Mouse (Mus musculus) hindbrain, embryonic 14.5 days (tissue): ENCODE results near the gene Dhx57. TPM values are rescaled to one million over a fixed set of nuclear protein-coding genes. Genes with fewer than 3 reads are reported as not detected.
"Not testable (repeated sequence)": the region's sequence is repeated elsewhere in the genome, so short reads cannot be mapped to it uniquely, and the experiment has no call there.

Experiments used
- ATAC-seq: fragments of 200-750 bp; cut with Nextera tagmentation; 2 replicates; pipeline ENCODE4 v1.8.0; 2017; ENCODE audit warnings: moderate number of reproducible peaks, mild to moderate bottlenecking, moderate TSS enrichment, moderate library complexity; ENCODE audit not compliant: low FRiP score
- DNase-seq: peaks from one replicate; pipeline ENCODE4 v3.0.0-alpha.2; 2015; ENCODE audit warnings: low spot score
- H3K27ac ChIP-seq: fragments of 300-500 bp; sonication (generic); 2 replicates; pipeline ENCODE4 v1.5.1; 2014; ENCODE audit warnings: mild to moderate bottlenecking, moderate library complexity
- H3K27me3 ChIP-seq: fragments of 300-500 bp; sonication (generic); 2 replicates; pipeline ENCODE4 v1.6.1; 2014; ENCODE audit warnings: mild to moderate bottlenecking, low read length, mixed read lengths; ENCODE audit not compliant: control insufficient read depth, insufficient read depth
- H3K36me3 ChIP-seq: fragments of 300-500 bp; sonication (generic); replicated peaks from 2 replicates; pipeline ENCODE4 v1.6.1; 2014; ENCODE audit not compliant: control insufficient read depth, insufficient read depth
- H3K4me1 ChIP-seq: fragments of 300-500 bp; sonication (generic); replicated peaks from 2 replicates; pipeline ENCODE4 v1.6.1; 2014; ENCODE audit warnings: antibody characterized with exemption, low read length, mixed read lengths; ENCODE audit not compliant: control insufficient read depth, insufficient read depth
- H3K4me2 ChIP-seq: fragments of 300-500 bp; sonication (generic); replicated peaks from 2 replicates; pipeline ENCODE4 v1.6.1; 2014; ENCODE audit warnings: mild to moderate bottlenecking, moderate library complexity
- H3K4me3 ChIP-seq: fragments of 300-500 bp; sonication (generic); replicated peaks from 2 replicates; pipeline ENCODE4 v1.5.1; 2014; ENCODE audit warnings: mild to moderate bottlenecking, low read length
- H3K9ac ChIP-seq: fragments of 300-500 bp; sonication (generic); 2 replicates; pipeline ENCODE4 v1.6.1; 2014
- H3K9me3 ChIP-seq: fragments of 300-500 bp; sonication (generic); 2 replicates; pipeline ENCODE4 v1.6.1; 2016; ENCODE audit warnings: low read length; ENCODE audit not compliant: control insufficient read depth
- WGBS: fragments of 180-500 bp; shearing (Covaris S2); extraction: QIAGEN DNeasy Blood & Tissue Kit; methylation state at CpG from one replicate; pipeline ENCODE4 v1.1.7; 2014; 5-methylcytosine and 5-hydroxymethylcytosine counted together
- polyA plus RNA-seq: library from polyadenylated mRNA; unstranded; fragments of >200 nt; fragmentation: Nextera tagmentation; extraction: Ambion mirVana; gene quantifications from 2 replicates; pipeline ENCODE4 v1.2.1, GENCODE M21; 2014

Dhx57 gene
- polyA plus RNA-seq, 1 experiment from 2014 or later = 51.3 TPM

DNA sequence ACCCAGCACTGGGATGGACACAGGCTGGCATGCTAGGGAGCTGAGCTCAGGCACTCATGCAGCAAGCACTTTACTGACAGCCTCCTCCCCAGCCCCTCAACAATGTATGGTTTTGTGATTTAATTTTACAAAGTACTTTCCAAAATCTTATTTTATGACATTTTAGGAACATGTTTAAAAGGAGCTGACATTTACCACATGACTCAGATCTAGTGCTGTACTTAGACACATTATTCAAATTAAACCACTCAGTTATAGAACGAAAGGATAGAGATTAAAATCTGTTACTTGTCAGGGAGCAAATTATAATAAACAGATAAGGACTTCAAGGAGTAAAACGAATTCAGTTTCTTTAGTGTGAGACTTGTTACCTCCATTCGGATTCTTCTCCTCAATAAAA is 54.8 kb downstream of the Dhx57 start:
- Histone ChIP-seq H3K4me2 (no peak overlapping the region), H3K27ac (no peak overlapping the region), H3K36me3 (peaks cover 41% of the 10 kb centered on the region), H3K9ac (no peak overlapping the region), H3K4me3 (no peak overlapping the region), H3K27me3 (no peaks in the 10 kb centered on the region), H3K4me1 (no peaks in the 10 kb centered on the region), H3K9me3 (no peaks in the 10 kb centered on the region)
- DNase-seq (no peak), ATAC-seq (no peak)
- 88% methylated on average over 3 of the region's 3 CpGs for WGBS

DNA sequence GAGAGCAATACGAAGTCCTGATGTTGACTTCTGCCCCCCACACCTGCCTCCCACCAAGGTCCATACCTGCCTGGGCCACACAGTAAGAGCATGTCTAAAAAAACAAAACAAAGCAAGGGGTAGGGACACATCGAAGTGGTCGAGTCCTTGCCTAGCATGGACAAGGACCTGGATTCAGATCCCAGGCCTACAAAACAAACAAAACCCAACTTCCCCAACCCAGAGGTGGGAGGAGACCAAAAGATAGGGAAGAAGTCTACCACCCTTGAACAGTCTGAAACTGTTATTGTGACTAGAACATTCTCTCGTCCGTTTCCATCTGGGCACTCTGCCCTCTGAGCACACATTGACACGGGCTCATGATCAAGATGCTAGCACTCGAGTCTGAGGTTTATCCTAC is 55.9 kb downstream of the Dhx57 start:
- H3K27ac ChIP-seq = no peak overlapping the region
- ATAC-seq = no peak

DNA sequence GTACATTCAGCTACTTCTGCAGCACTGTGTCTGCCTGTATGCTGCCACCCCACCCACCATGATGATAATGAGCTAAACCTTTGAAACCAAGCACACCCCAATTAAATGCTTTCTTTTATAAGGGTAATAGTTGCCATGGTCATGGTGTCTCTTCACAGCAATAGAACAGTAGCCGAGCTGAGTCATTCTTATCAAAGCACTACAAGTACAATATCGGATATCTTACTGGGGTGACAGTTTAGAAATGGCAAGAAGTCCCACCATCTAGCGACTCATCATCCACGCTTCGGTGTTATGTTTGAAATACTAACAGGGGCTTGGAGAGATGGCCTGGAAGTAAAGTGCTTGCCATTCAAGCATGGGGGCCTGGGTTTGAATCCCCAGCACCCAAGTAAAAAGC is 56.4 kb downstream of the Dhx57 start:
- DNase-seq (no peak), ATAC-seq (no peak)
- Histone ChIP-seq H3K27ac (no peak overlapping the region), H3K36me3 (peaks cover 25% of the 10 kb centered on the region), H3K4me1 (no peaks in the 10 kb centered on the region), H3K4me3 (no peak overlapping the region), H3K27me3 (no peaks in the 10 kb centered on the region), H3K4me2 (no peak overlapping the region), H3K9ac (no peak overlapping the region), H3K9me3 (no peaks in the 10 kb centered on the region)
- WGBS = 97% methylated on average over 5 of the region's 5 CpGs

More for the DNA sequence above, 55.9 kb downstream of the Dhx57 start:
- no peak overlapping the region for H3K4me2 ChIP-seq
- no peak overlapping the region for H3K9ac ChIP-seq
- H3K4me3 ChIP-seq = no peak overlapping the region
- WGBS = 86% methylated on average over 7 of the region's 7 CpGs
- no peaks in the 10 kb centered on the region for H3K27me3 ChIP-seq
- no peaks in the 10 kb centered on the region for H3K4me1 ChIP-seq
- H3K36me3 ChIP-seq = peaks cover 30% of the 10 kb centered on the region
- no peak for DNase-seq
- no peaks in the 10 kb centered on the region for H3K9me3 ChIP-seq

DNA sequence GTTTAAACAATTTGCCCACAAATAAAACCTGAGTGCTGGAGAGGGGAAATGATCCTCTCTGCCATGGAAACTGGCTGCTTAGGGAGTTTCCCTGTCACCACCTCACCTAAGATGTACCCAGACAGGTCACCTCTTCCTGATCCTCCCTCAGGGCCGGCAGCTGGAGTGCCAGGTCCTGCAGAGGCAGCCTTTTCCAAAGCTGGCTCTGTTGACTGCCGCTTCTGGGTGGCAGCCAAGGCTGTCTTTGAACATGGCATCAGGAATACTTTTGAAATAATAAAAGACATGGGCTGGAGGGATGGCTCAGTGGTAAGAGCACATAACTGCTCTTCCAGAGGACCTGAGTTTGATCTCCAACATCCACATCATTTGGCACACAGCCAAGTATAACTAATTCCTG is 60.9 kb downstream of the Dhx57 start:
- Histone ChIP-seq H3K4me3 (no peak overlapping the region), H3K27me3 (no peaks in the 10 kb centered on the region), H3K36me3 (no peaks in the 10 kb centered on the region), H3K4me1 (0 out of 2 replicates have a peak, but pooled peaks cover 5% of the 10 kb centered on the region), H3K9ac (no peak overlapping the region), H3K9me3 (no peaks in the 10 kb centered on the region), H3K4me2 (no peak overlapping the region), H3K27ac (no peak overlapping the region)
- 0 out of 2 replicates have a peak, but pooled peaks have one; percentile 25 for ATAC-seq
- 76% methylated on average over 2 of the region's 2 CpGs for WGBS
- DNase-seq = no peak

DNA sequence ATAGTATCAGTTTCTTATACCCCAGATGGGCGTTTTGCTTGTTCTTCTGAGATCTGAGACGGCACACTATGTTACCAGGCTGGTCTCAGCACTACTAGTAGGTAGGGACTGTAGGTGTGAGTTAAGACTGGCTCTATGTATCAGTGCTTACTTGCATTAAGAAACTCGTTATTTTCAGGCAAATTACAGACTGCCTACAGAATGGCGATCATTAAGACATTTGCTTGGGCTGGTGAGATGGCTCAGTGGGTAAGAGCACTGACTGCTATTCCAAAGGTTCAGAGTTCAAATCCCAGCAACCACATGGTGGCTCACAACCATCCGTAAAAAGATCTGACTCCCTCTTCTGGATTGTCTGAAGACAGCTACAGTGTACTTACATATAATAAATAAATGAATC is 65.1 kb downstream of the Dhx57 start:
- ATAC-seq = peak; percentile 15; the same call in 1 of the 2 replicates
- H3K9ac ChIP-seq = peak overlapping the region; percentile 60
- peak overlapping the region; percentile 84 for H3K4me2 ChIP-seq
- not testable (repeated sequence) for H3K27me3 ChIP-seq, DNase-seq, H3K36me3 ChIP-seq, H3K4me1 ChIP-seq, H3K9me3 ChIP-seq
- 0 out of 2 replicates have a peak overlapping the region, but pooled peaks have one; percentile 87 for H3K27ac ChIP-seq
- peak overlapping the region; percentile 55 for H3K4me3 ChIP-seq
- WGBS = 49% methylated on average over 4 of the region's 5 CpGs

DNA sequence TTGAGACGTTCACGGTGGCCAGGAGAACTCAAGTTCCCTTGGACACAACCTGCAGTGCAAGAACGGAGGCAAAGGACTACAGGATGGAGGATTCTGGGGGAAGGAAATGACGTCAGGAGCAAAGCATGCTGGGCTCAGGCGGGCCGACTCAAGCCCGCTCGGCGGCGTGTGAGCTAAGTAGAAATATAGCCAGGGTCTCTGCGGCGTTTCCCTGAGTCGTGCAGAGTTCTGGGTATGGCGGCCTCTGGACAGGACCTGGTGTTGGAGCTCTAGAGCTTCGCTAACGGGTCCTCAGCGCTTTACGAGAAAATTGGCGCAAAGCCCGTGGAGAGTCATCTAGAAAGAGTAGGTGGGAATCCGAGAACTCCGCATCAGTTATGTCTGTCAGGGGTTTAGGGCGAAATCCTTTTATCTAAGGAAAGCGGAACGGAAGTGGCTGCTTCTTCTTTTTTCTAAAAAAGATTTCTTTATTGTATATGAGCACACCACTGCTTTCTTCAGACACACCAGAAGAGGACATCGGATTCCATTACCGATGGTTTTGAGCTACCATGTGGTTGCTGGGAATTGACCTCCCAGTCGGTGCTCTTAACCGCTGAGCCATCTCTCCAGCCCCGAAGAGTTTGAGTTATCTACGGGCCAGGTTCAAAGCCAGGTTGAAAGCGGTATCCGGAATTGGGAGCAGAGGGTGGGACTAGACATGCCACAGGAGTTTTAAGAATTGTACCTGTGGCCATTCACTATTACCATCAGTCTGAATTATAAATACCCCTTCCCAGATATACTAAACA is 65.8 kb downstream of the Dhx57 start, which contains the start of gene Gemin6:
Gemin6 (plus strand) TSS at position 116 of the 791 bp plus-strand sequence.
- Histone ChIP-seq H3K4me2 (peak within 1 kb of the TSS; percentile 84), H3K9me3 (no peaks in the 10 kb centered on the region), H3K4me1 (0 out of 2 replicates have a peak, but pooled peaks cover 8% of the 10 kb centered on the region), H3K36me3 (no peaks in the 10 kb centered on the region), H3K27ac (peak within 1 kb of the TSS; percentile 87), H3K27me3 (no peaks in the 10 kb centered on the region), H3K4me3 (peak within 1 kb of the TSS; percentile 55), H3K9ac (peak within 1 kb of the TSS; percentile 60)
- ATAC-seq (peak; percentile 97), DNase-seq (peak; percentile 93)
- under 1% methylated on average over 33 of the region's 33 CpGs for WGBS

DNA sequence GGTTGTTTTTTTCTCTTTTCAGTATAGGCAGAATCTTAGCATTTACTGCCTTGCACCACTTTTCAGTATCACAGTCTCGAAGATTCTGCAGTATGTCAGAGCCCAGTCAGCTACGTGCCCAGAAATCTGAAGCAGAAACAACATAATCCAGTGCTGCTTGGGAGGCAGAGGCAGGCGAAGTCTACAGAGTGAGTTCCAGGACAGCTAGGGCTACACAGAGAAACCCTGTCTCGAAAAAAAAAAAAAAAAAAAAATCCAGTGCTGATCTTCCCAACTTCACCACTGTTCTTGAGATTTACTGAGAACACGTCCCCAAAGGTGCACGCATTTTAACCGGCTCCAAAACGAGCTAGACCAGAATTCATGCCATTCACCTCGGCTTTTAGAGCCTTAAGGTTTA is 66.4 kb downstream of the Dhx57 start:
- ATAC-seq = peak; percentile 44
- H3K27me3 ChIP-seq = no peaks in the 10 kb centered on the region
- H3K27ac ChIP-seq = peak overlapping the region; percentile 87
- peak overlapping the region; percentile 84 for H3K4me2 ChIP-seq
- no peaks in the 10 kb centered on the region for H3K9me3 ChIP-seq
- 10% methylated on average over 9 of the region's 9 CpGs for WGBS
- no peaks in the 10 kb centered on the region for H3K36me3 ChIP-seq
- no peak for DNase-seq
- peak overlapping the region; percentile 55 for H3K4me3 ChIP-seq
- H3K9ac ChIP-seq = peak overlapping the region; percentile 60
- 0 out of 2 replicates have a peak, but pooled peaks cover 8% of the 10 kb centered on the region for H3K4me1 ChIP-seq

DNA sequence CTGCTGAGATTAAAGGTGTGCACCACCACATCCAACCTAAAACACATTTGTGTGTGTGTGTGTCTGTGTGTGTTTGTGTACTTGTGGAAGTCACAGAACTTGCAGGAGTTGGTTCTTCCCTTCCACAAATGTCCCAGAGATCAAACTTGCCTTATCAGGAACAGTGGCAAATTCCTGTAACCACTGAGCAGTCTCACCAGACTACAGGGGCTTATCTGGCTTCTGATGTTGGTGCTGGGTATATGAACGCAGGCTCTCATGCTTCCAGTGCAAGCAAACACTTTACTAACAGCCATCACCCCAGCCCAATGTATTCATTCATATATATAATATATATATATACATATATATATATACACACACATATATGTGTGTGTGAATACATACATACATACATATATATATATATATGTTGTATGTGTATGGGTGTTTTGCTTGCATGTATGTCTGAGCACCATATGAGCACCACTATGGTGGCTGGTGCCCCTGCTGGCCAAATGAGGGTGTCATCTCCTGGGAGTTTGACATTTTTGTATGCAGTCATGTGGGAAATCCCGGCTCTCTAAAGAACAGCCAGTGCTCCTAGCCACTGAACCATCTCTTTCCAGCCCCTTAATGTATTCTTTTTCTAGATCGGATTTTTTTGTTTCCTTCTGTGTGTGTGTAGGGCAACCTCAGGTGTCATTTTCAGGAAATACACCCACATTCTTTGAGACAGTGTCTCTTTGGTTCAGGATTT is 68.2 kb downstream of the Dhx57 start:
- no peak overlapping the region for H3K4me3 ChIP-seq
- 77% methylated on average over 3 of the region's 3 CpGs for WGBS
- ATAC-seq = no peak
- H3K27ac ChIP-seq = no peak overlapping the region
- H3K36me3 ChIP-seq = no peaks in the 10 kb centered on the region
- H3K4me2 ChIP-seq = no peak overlapping the region
- no peak overlapping the region for H3K9ac ChIP-seq
- H3K4me1 ChIP-seq = 0 out of 2 replicates have a peak, but pooled peaks cover 8% of the 10 kb centered on the region
- no peak for DNase-seq
- H3K9me3 ChIP-seq = no peaks in the 10 kb centered on the region
- no peaks in the 10 kb centered on the region for H3K27me3 ChIP-seq

DNA sequence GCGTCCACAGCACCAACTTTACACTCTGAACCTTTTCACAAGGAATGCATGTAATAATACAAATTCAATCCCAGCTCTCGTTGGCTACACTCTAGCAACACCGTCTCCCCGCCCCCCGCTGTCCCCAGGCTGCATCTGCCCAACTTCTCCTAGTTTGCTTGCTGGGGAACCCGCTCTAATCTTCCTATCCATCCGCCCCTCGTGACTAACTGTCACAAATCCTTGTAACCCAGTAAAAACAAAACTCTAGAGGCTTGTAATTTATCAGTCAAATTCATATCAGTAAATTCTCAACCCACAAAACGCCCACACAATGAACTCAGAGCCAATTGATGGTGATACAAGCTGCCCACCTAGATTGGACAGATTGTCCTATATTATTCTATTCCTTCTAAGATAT is 69.1 kb downstream of the Dhx57 start:
- no peak overlapping the region for H3K4me2 ChIP-seq
- no peak overlapping the region for H3K27ac ChIP-seq
- H3K36me3 ChIP-seq = no peaks in the 10 kb centered on the region
- DNase-seq = no peak
- no peak for ATAC-seq
- no peak overlapping the region for H3K4me3 ChIP-seq
- no peaks in the 10 kb centered on the region for H3K9me3 ChIP-seq
- H3K4me1 ChIP-seq = 0 out of 2 replicates have a peak, but pooled peaks cover 8% of the 10 kb centered on the region
- H3K27me3 ChIP-seq = no peaks in the 10 kb centered on the region
- WGBS = 75% methylated on average over 9 of the region's 9 CpGs
- H3K9ac ChIP-seq = no peak overlapping the region
